Mouse (Mus musculus) erythroblast, embryonic 14.5 days (primary cell): ENCODE results near the gene Crym. TPM values are rescaled to one million over a fixed set of nuclear protein-coding genes. Genes with fewer than 3 reads are reported as not detected.

ENCODE experiments used
- H3K27me3 ChIP-seq: 2 replicates; pipeline ENCODE4 v1.6.1; 2012; ENCODE audit warnings: inconsistent platforms; ENCODE audit not compliant: control insufficient read depth
- H3K36me3 ChIP-seq: 2 replicates; pipeline ENCODE4 v1.6.1; 2012; ENCODE audit warnings: mild to moderate bottlenecking, inconsistent platforms; ENCODE audit not compliant: control insufficient read depth
- H3K4me1 ChIP-seq: 2 replicates; pipeline ENCODE4 v1.6.1; 2012; ENCODE audit warnings: inconsistent platforms; ENCODE audit not compliant: control insufficient read depth
- H3K4me3 ChIP-seq: replicated peaks from 2 replicates; pipeline ENCODE3; 2012; ENCODE audit warnings: moderate library complexity, mild to moderate bottlenecking, inconsistent platforms
- H3K9me3 ChIP-seq: 2 replicates; pipeline ENCODE4 v1.6.1; 2012; ENCODE audit warnings: low read length, inconsistent platforms, mixed read lengths; ENCODE audit not compliant: control insufficient read depth
- GATA1 ChIP-seq: IDR thresholded peaks from 2 replicates; pipeline ENCODE4 v1.6.1; 2012; ENCODE audit warnings: low read length, inconsistent platforms, mixed read lengths
- TAL1 ChIP-seq: IDR thresholded peaks from 3 replicates; pipeline ENCODE4 v1.6.1; 2012; ENCODE audit warnings: low read length, inconsistent platforms, mixed read lengths
- polyA plus RNA-seq: library from polyadenylated mRNA; stranded (reverse); fragments of >175 nt; gene quantifications from 2 replicates; pipeline ENCODE4 v1.2.3, GENCODE M21; 2012

Gene Crym
- polyA plus RNA-seq, 1 experiment, result not detected

DNA sequence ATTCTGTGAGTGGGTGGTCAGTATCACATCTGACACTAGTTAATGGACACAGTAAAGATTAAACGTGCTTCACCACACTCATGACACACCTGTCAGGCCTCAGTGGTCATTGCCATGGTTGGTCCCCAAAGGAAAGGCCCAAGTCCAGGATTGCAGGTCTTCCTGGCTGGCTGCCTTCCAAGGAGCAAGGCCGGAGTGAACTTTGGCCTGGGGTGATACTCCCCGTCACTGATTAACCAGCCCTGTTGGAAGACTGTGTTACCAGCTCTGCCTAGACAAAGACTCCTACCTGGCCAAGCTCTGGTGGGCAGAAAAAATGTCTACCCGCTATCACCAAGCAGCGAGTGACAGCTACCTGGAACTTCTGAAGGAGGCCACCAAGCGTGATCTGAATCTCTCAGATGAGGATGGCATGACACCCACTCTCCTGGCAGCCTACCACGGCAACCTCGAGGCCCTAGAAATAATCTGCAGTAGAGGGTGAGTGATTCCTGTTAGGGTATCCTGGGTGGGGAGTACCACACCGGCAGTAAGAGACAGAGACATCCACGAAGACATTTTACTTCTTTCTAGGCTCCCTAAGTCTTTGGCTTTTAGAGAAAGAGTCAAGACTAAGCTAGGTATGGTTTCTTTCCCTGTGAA, 28.2 kb downstream of the Crym start, which contains the start of gene Anks4b:
Gene Anks4b, plus strand, starts transcription at position 256 of the 642 bp plus-strand sequence.
- Histone ChIP-seq H3K4me1 (no peaks in the 10 kb centered on the region), H3K27me3 (no peaks in the 10 kb centered on the region), H3K36me3 (no peaks in the 10 kb centered on the region), H3K4me3 (peak within 1 kb of the TSS; percentile 49), H3K9me3 (no peaks in the 10 kb centered on the region; the same call in 1 of the 2 replicates)
- TF ChIP-seq GATA1 (no peak), TAL1 (no peak)

DNA sequence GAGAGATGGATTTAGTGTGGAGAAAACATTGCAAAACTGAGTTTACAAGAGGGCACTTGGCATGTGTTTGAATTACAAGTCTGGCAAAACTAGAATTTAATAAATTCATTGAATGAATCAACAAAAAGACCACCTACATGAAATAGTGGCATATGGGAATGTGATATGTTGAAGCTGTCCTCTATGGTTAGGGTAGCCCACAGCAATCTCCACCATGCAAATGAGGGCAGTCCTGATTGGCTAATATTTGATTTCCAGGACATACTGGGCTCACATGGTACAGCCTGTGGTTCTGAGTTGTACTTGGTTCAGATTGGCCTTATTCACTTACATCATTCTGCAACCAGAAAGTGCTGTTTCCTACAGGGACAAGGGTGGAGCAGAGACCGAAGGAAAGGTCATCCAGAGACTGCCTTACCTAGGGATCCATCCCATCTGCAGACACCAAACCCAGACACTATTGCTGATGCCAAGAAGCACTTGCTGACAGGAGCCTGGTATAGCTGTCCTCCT, 29.7 kb downstream of the Crym start:
- Histone ChIP-seq H3K27me3 (no peaks in the 10 kb centered on the region), H3K4me1 (no peaks in the 10 kb centered on the region), H3K9me3 (no peaks in the 10 kb centered on the region; the same call in 1 of the 2 replicates), H3K4me3 (no peak overlapping the region), H3K36me3 (no peaks in the 10 kb centered on the region)
- no peak for TF ChIP-seq GATA1
- no peak for TF ChIP-seq TAL1

DNA sequence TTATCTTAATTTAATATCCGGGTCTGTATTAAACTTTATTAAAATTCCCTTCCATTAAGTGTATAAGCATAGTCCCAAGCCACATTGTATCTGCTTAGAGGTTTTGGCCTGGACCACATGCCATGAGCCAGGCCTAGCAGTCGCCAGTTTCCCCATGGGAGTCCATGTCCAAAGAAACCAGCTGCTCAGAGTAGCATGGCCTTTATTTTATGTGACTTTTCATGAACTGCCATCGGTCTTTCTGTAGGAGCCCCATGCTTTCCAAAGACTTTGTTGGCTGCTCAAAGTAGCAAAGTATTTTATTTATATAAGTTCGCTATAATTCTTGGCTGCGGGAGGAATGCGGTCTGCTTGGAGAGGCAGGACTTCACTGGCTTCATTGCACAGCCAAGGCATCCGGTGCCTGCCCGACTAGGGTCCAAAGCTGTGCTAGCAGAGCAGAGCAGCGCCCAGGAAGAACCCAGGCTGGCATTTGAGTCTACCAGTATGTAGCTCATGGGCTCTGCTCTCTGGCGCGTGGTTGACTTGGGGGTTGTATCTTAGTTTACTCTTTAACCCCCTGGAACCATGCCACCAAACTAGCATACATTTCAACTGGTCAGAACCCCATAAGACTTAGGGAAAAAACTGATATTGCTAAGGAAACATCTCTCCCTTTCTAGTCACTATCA, 38.2 kb downstream of the Crym start:
- Histone ChIP-seq H3K4me1 (no peaks in the 10 kb centered on the region), H3K9me3 (no peaks in the 10 kb centered on the region), H3K27me3 (no peaks in the 10 kb centered on the region), H3K4me3 (no peak overlapping the region), H3K36me3 (no peaks in the 10 kb centered on the region)
- no peak for TF ChIP-seq GATA1

DNA sequence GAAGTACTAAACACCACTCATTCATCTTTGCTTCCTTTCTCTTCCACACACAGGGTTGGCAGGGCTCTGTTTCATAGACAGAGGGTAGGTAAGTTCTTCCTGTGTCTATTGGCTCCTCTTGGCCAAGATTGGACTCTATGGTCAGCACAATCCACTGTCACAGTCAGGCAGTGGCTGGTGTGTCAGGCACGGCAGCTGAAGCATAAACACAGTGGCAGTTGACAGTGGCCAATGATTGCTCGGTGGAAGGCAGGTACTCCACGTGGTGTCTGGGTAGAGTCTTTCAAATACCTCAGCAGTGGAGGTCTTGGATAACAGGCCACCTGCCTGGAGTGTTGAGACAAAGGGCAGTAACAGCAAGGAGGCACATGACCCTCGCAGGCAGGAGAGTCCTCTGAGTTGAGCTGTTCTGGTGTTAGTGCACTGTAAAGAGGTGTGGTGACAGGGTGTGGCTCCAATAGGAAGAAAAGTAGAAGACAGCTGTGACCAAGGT, 43.7 kb downstream of the Crym start:
- no peak overlapping the region for H3K4me3 ChIP-seq
- H3K4me1 ChIP-seq, result no peaks in the 10 kb centered on the region
- TF ChIP-seq TAL1 (no peak), GATA1 (no peak)
- no peaks in the 10 kb centered on the region for H3K9me3 ChIP-seq
- H3K36me3 ChIP-seq, result no peaks in the 10 kb centered on the region
- H3K27me3 ChIP-seq, result no peaks in the 10 kb centered on the region

DNA sequence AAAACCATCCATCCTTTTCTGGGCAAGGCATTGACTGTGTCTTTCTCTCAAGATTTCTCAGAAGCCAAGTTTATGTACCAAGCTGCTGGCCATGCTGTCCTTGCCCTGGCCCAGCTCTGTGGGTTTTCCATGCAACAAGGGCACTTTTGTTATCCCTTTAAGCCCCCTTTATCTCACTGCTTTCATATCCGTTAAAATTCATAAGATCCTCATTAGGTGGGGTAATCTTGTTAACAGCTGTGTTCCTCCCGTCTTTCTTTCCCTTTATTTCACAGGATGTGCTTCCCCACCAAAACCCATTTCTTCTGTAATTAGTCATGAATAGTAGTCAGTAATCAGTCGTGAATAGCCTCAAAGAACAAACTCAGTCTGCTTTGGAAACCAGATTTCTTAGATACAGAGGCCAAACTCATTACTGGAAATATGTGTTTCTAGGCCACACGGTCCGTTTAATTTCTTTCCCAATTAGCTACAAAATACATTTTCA, 44.3 kb downstream of the Crym start:
- no peak for TF ChIP-seq GATA1
- no peak for TF ChIP-seq TAL1
- Histone ChIP-seq H3K9me3 (no peaks in the 10 kb centered on the region), H3K4me1 (no peaks in the 10 kb centered on the region), H3K36me3 (no peaks in the 10 kb centered on the region), H3K27me3 (no peaks in the 10 kb centered on the region), H3K4me3 (no peak overlapping the region)

DNA sequence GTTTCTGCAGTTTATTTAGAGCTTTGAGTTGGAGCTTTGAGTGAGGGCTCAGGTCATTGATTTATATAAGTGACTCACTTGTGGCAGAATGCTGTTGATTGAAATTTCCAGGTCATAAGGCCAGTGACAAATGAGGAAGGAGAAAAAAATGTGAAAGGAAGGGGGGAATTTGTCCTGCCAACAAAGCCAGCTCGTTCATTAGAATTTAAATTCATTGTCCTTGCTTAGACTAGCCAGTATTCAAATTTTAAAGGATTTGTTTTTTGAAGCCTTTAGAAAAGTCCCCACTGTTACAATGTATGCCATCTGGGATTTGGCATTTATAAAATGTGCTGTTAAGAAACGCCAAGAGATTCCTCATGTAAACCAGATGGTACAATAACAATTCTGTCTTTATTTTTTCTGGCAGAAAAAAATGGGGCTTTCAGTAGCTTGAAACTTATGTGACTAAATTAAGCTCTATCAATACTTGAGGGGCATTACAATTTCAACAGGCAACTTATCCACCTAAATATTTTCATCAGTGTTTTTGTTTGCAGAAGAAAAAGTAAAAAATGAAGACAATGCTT, 45.0 kb downstream of the Crym start:
- Histone ChIP-seq H3K36me3 (no peaks in the 10 kb centered on the region), H3K4me3 (no peak overlapping the region), H3K27me3 (no peaks in the 10 kb centered on the region), H3K9me3 (no peaks in the 10 kb centered on the region), H3K4me1 (no peaks in the 10 kb centered on the region)
- no peak for TF ChIP-seq GATA1

DNA sequence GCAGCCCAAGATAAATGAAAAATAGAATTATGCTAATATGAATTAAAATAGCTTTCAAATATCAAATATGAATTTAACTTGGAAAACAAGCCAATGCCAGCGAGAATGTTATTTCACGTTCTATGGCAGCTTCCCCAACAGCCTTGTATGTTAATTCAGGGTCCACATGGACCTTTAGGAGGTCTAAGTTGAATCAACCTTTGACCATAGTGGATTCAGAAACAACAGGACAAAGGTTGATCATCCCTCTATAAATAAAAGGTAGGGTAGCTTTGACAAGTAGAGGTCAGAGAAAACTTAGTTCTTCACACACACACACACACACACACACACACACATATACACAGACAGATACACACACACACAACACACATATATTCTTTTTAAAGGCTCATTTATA, 51.0 kb downstream of the Crym start:
- H3K36me3 ChIP-seq, result no peaks in the 10 kb centered on the region
- no peak overlapping the region for H3K4me3 ChIP-seq
- TF ChIP-seq GATA1 (no peak), TAL1 (no peak)
- no peaks in the 10 kb centered on the region for H3K4me1 ChIP-seq
- H3K27me3 ChIP-seq, result no peaks in the 10 kb centered on the region
- no peaks in the 10 kb centered on the region for H3K9me3 ChIP-seq

DNA sequence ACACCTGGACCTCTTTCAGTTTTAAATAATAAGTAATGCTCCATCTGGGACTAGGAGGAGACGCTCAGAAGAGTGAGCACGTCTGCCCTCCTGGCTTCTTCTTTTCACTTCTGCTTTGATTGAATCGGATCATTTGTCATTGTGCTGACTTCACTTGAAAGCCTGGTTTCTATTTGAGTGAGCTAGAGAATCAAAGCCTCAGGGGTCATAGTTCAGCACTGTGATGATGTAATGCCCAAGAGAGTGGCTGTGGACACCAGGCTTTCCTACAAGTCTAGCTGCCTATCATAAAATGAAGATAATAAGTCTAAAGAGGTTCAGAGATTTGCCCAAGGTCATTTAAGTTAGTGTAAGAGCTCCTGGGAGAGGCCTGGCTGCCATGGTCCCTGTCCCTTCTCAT, 51.7 kb downstream of the Crym start:
- Histone ChIP-seq H3K4me1 (no peaks in the 10 kb centered on the region), H3K4me3 (no peak overlapping the region), H3K9me3 (no peaks in the 10 kb centered on the region), H3K27me3 (no peaks in the 10 kb centered on the region), H3K36me3 (no peaks in the 10 kb centered on the region)
- TF ChIP-seq TAL1 (no peak), GATA1 (no peak)

DNA sequence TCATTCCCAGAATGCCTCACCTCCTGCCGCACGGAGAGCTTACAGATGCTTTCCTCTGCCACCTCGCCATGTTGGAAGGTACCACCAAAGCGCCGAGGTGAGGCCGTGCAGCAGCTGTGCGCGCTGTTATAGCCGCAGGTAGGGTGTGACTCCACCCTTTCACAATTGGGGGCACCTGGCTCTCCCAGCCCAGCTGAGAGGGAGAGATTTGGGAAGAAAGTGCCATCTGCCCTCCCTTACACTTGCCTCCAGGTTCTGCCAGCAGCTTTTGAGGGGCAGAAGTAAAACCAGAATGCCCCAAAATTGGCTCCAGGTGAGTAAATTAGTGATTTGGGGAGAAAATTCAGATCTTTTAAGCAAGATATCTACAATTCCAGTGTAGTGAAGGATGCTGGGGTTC, 56.7 kb downstream of the Crym start, which contains the start of gene Zp2:
Gene Zp2, minus strand, starts transcription at position 101 of the 400 bp plus-strand sequence.
- H3K27me3 ChIP-seq, result no peaks in the 10 kb centered on the region
- TF ChIP-seq TAL1, result no peak
- TF ChIP-seq GATA1, result no peak
- no peaks in the 10 kb centered on the region for H3K9me3 ChIP-seq
- H3K4me1 ChIP-seq, result no peaks in the 10 kb centered on the region
- H3K36me3 ChIP-seq, result no peaks in the 10 kb centered on the region
- no peak within 1 kb of the TSS for H3K4me3 ChIP-seq
